Mouse (Mus musculus) liver, adult 2 months (tissue): ENCODE measurements around the gene Prkch.

Source experiments
- CTCF ChIP-seq: fragments of 200-500 bp; IDR thresholded peaks from 2 replicates; pipeline ENCODE4 v1.5.1; 2011; ENCODE audit warnings: low read depth, low read length, control low read depth
- POLR2A ChIP-seq: fragments of 200-500 bp; IDR thresholded peaks from 2 replicates; pipeline ENCODE4 v1.6.1; 2011; ENCODE audit warnings: low read length, control low read depth; ENCODE audit not compliant: insufficient read depth; ENCODE audit errors: extremely low read depth

GRCm38 (mm10) chr12:73722060-73722459 is 137.5 kb downstream of the Prkch start:
- TF ChIP-seq CTCF (no peak), POLR2A (no peak)
